12 mouse cellular contexts compared by ENCODE assay signal in genomic region chr1:149861543-149861942, GRCm38 (mm10).
"Had no signal": no experiment of that assay in that cellular context is flagged by ENCODE, and none has a peak within 500 bp of the region (broad histone marks: within the 10 kb centered on the region; RNA-seq: fewer than 3 reads in every experiment).

No protein-coding gene starts in this region.

- H3K9ac ChIP-seq: kidney, embryonic 15.5 days; limb, embryonic 12.5 days; liver, embryonic 14.5 days; midbrain, embryonic 12.5 days had no signal

- H3K9me3 ChIP-seq: kidney, embryonic 15.5 days; limb, embryonic 12.5 days; midbrain, embryonic 12.5 days had no signal

- ATAC-seq: midbrain, embryonic 16.5 days had no signal

- H3K27ac ChIP-seq: kidney, embryonic 15.5 days; limb, embryonic 12.5 days; liver, embryonic 14.5 days; midbrain, embryonic 12.5 days had no signal

- H3K4me1 ChIP-seq: limb, embryonic 12.5 days; midbrain, embryonic 12.5 days had no signal

- H3K27me3 ChIP-seq: kidney, embryonic 15.5 days; limb, embryonic 12.5 days; midbrain, embryonic 12.5 days had no signal

- H3K4me3 ChIP-seq: kidney, embryonic 15.5 days; limb, embryonic 12.5 days; midbrain, embryonic 12.5 days had no signal

- H3K4me2 ChIP-seq: kidney, embryonic 15.5 days; limb, embryonic 12.5 days; midbrain, embryonic 12.5 days had no signal

- DNase-seq: kidney, adult 2 months; kidney, postnatal 14 days; liver; lung, adult 18-20 months; right cerebral cortex, postnatal 25 days; thymus, adult 18-20 months; thymus, postnatal 14 days had no signal

- H3K36me3 ChIP-seq: kidney, embryonic 15.5 days; limb, embryonic 12.5 days; midbrain, embryonic 12.5 days had no signal
